Mouse (Mus musculus): ENCODE data around the gene Clec3a. TPM values are rescaled to one million over a fixed set of nuclear protein-coding genes. Genes with fewer than 3 reads are reported as not detected.

Gene Clec3a
- total RNA-seq, 1 experiment = not detected

DNA sequence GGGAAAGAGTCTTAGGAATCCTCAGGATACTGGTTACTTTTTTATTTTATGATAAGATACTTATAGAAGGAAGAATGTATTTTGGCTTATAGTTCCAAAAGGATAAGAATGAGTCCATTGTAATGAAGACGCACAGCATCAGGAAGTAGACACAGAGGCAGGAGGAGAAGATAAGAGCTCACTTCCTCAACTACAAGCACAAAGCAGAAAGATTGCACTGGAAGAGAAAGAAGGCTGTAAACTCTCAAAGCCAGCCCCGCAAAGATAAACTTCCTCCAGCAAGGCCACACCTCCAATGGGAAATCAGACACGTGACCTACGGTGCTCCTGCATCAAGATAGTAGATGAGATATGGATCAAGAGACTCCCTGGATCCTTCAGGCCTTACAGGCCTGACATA, 30.4 kb upstream of the Clec3a start:
- Histone ChIP-seq H3K36me3 (ENCODE audit: control insufficient read depth, insufficient read depth, low read length, poor library complexity, severe bottlenecking) (no peaks in the 10 kb centered on the region), H3K9ac (ENCODE audit: insufficient read depth, low read depth, low read length, poor library complexity, severe bottlenecking) (no peak overlapping the region), H3K9me3 (ENCODE audit: control insufficient read depth, insufficient read depth, low read depth, low read length) (no peaks in the 10 kb centered on the region), H3K4me3 (ENCODE audit: insufficient read depth in 1 of 2, low read depth in 1 of 2, low read length in 2 of 2, poor library complexity in 1 of 2, severe bottlenecking in 1 of 2) (no peak overlapping the region), H3K27ac (ENCODE audit: insufficient read depth, low read depth, low read length, poor library complexity, severe bottlenecking) (no peak overlapping the region), H3K4me1 (ENCODE audit: control insufficient read depth in 2 of 2, insufficient read depth in 2 of 2, low read length in 2 of 2, poor library complexity in 1 of 2) (peaks cover 0 to 2% of the 10 kb centered on the region in 2 experiments; a peak in 1 of 4 replicates)
- no peak for DNase-seq (ENCODE audit: low read depth, low spot score)
- in situ Hi-C loops (cut with MboI; ENCODE audit: low sequenced_read_pairs in 2 of 2, unreplicated experiment in 2 of 2) = no loop called here
- TF ChIP-seq HCFC1 (IDR thresholded peaks at IDR 0.05; ENCODE audit: borderline replicate concordance, insufficient read depth, low read length) (no peak), ZC3H11A (IDR thresholded peaks at IDR 0.05; ENCODE audit: borderline replicate concordance, low read depth, low read length) (no peak), MAFK (IDR thresholded peaks at IDR 0.05; ENCODE audit: insufficient read depth, low read depth, low read length) (no peak), CHD2 (IDR thresholded peaks at IDR 0.05; ENCODE audit: low read depth, low read length) (no peak), ZNF384 (IDR thresholded peaks at IDR 0.05; ENCODE audit: low read depth, low read length) (no peak)

DNA sequence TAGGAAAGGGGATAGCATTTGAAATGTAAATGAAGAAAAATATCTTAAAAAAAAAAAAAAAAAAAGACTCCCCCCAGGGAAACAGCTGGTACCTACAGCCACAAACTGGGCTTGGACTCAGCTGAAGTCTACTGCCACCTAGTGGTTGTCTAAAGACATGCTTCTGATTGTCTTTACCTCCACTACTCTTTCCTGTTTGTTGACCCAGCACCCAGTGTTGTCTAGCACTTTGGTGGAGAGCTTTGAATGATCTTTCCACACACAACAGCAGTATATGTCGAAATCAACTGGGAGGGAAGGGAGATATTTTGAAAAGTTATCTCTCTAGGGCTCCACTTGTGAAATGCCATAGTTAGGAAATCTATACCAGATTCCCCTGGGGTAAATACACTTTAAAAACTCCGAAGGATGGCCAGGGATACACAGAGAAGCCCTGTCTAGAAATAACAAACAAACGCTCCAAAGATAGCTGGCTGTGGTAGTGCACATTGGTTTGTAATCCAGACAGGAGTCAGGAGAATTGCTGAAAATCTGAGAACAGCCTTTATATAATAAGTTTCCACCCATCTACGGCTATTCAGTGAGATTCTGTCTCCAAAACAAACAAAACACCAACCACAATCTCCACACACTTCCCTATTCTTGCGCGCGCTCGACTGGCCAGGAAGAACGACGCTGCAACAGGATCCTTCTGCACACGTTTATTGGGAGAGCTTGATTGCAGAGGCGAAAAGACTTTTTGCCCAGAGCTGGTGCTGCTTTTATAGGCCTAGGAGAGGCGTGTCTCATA, 27.2 kb upstream of the Clec3a start:
- Histone ChIP-seq H3K27ac (ENCODE audit: insufficient read depth, low read depth, low read length, poor library complexity, severe bottlenecking) (no peak overlapping the region), H3K9me3 (ENCODE audit: control insufficient read depth, insufficient read depth, low read depth, low read length) (no peaks in the 10 kb centered on the region), H3K36me3 (ENCODE audit: control insufficient read depth, insufficient read depth, low read length, poor library complexity, severe bottlenecking) (no peaks in the 10 kb centered on the region), H3K4me3 (ENCODE audit: insufficient read depth in 1 of 2, low read depth in 1 of 2, low read length in 2 of 2, poor library complexity in 1 of 2, severe bottlenecking in 1 of 2) (no peak overlapping the region), H3K9ac (ENCODE audit: insufficient read depth, low read depth, low read length, poor library complexity, severe bottlenecking) (no peak overlapping the region), H3K4me1 (ENCODE audit: control insufficient read depth in 2 of 2, insufficient read depth in 2 of 2, low read length in 2 of 2, poor library complexity in 1 of 2) (no peaks in the 10 kb centered on the region)
- in situ Hi-C loops (cut with MboI; ENCODE audit: low sequenced_read_pairs in 2 of 2, unreplicated experiment in 2 of 2) = no loop called here
- TF ChIP-seq ZC3H11A (IDR thresholded peaks at IDR 0.05; ENCODE audit: borderline replicate concordance, low read depth, low read length) = no peak
- TF ChIP-seq MAFK (IDR thresholded peaks at IDR 0.05; ENCODE audit: insufficient read depth, low read depth, low read length) = no peak
- TF ChIP-seq CHD2 (IDR thresholded peaks at IDR 0.05; ENCODE audit: low read depth, low read length) = no peak
- TF ChIP-seq ZNF384 (IDR thresholded peaks at IDR 0.05; ENCODE audit: low read depth, low read length) = no peak
- no peak for TF ChIP-seq HCFC1 (IDR thresholded peaks at IDR 0.05; ENCODE audit: borderline replicate concordance, insufficient read depth, low read length)
- no peak for DNase-seq (ENCODE audit: low read depth, low spot score)

GRCm38 (mm10) chr8:114398326-114398725, 19.6 kb upstream of the Clec3a start:
- in situ Hi-C loops (cut with MboI; ENCODE audit: low sequenced_read_pairs in 2 of 2, unreplicated experiment in 2 of 2) = no loop called here
- DNase-seq (ENCODE audit: low read depth, low spot score) = no peak
- H3K9ac ChIP-seq (ENCODE audit: insufficient read depth, low read depth, low read length, poor library complexity, severe bottlenecking) = no peak overlapping the region
- no peaks in the 10 kb centered on the region for H3K9me3 ChIP-seq (ENCODE audit: control insufficient read depth, insufficient read depth, low read depth, low read length)
- no peak overlapping the region for H3K4me3 ChIP-seq (ENCODE audit: insufficient read depth in 1 of 2, low read depth in 1 of 2, low read length in 2 of 2, poor library complexity in 1 of 2, severe bottlenecking in 1 of 2)
- no peak overlapping the region for H3K27ac ChIP-seq (ENCODE audit: insufficient read depth, low read depth, low read length, poor library complexity, severe bottlenecking)
- H3K4me1 ChIP-seq (ENCODE audit: control insufficient read depth in 2 of 2, insufficient read depth in 2 of 2, low read length in 2 of 2, poor library complexity in 1 of 2) = peaks cover 0 to 10% of the 10 kb centered on the region in 2 experiments; a peak in 2 of 4 replicates
- TF ChIP-seq ZNF384 (IDR thresholded peaks at IDR 0.05; ENCODE audit: low read depth, low read length) (no peak), ZC3H11A (IDR thresholded peaks at IDR 0.05; ENCODE audit: borderline replicate concordance, low read depth, low read length) (no peak), HCFC1 (IDR thresholded peaks at IDR 0.05; ENCODE audit: borderline replicate concordance, insufficient read depth, low read length) (no peak), CHD2 (IDR thresholded peaks at IDR 0.05; ENCODE audit: low read depth, low read length) (no peak), MAFK (IDR thresholded peaks at IDR 0.05; ENCODE audit: insufficient read depth, low read depth, low read length) (no peak)
- H3K36me3 ChIP-seq (ENCODE audit: control insufficient read depth, insufficient read depth, low read length, poor library complexity, severe bottlenecking) = no peaks in the 10 kb centered on the region

GRCm38 (mm10) chr8:114399273-114399672, 18.6 kb upstream of the Clec3a start:
- peak; percentile 56 for DNase-seq (ENCODE audit: low read depth, low spot score)
- Histone ChIP-seq H3K9ac (ENCODE audit: insufficient read depth, low read depth, low read length, poor library complexity, severe bottlenecking) (0 out of 2 replicates have a peak overlapping the region, but pooled peaks have one; percentile 20), H3K4me1 (ENCODE audit: control insufficient read depth in 2 of 2, insufficient read depth in 2 of 2, low read length in 2 of 2, poor library complexity in 1 of 2) (peaks cover 0 to 10% of the 10 kb centered on the region in 2 experiments; a peak in 2 of 4 replicates), H3K9me3 (ENCODE audit: control insufficient read depth, insufficient read depth, low read depth, low read length) (no peaks in the 10 kb centered on the region), H3K27ac (ENCODE audit: insufficient read depth, low read depth, low read length, poor library complexity, severe bottlenecking) (peak overlapping the region; percentile 83), H3K36me3 (ENCODE audit: control insufficient read depth, insufficient read depth, low read length, poor library complexity, severe bottlenecking) (no peaks in the 10 kb centered on the region), H3K4me3 (ENCODE audit: insufficient read depth in 1 of 2, low read depth in 1 of 2, low read length in 2 of 2, poor library complexity in 1 of 2, severe bottlenecking in 1 of 2) (no peak overlapping the region)
- in situ Hi-C loops (cut with MboI; ENCODE audit: low sequenced_read_pairs in 2 of 2, unreplicated experiment in 2 of 2) = no loop called here
- no peak for TF ChIP-seq CHD2 (IDR thresholded peaks at IDR 0.05; ENCODE audit: low read depth, low read length)
- TF ChIP-seq HCFC1 (IDR thresholded peaks at IDR 0.05; ENCODE audit: borderline replicate concordance, insufficient read depth, low read length) = no peak
- TF ChIP-seq ZC3H11A (IDR thresholded peaks at IDR 0.05; ENCODE audit: borderline replicate concordance, low read depth, low read length) = no peak
- peak; percentile 65; the same call in 1 of the 2 replicates for TF ChIP-seq MAFK (IDR thresholded peaks at IDR 0.05; ENCODE audit: insufficient read depth, low read depth, low read length)
- TF ChIP-seq ZNF384 (IDR thresholded peaks at IDR 0.05; ENCODE audit: low read depth, low read length) = no peak

Data from ES-E14 (cell line).